Mouse (Mus musculus) erythroblast, embryonic 14.5 days (primary cell): ENCODE results near the gene Olfr665.
"Not testable (repeated sequence)": the region's sequence is repeated elsewhere in the genome, so short reads cannot be mapped to it uniquely, and the experiment has no call there.

ENCODE experiments used
- GATA1 ChIP-seq: IDR thresholded peaks from 2 replicates; pipeline ENCODE4 v1.6.1; 2012; ENCODE audit warnings: low read length, inconsistent platforms, mixed read lengths
- TAL1 ChIP-seq: IDR thresholded peaks from 3 replicates; pipeline ENCODE4 v1.6.1; 2012; ENCODE audit warnings: low read length, inconsistent platforms, mixed read lengths

DNA sequence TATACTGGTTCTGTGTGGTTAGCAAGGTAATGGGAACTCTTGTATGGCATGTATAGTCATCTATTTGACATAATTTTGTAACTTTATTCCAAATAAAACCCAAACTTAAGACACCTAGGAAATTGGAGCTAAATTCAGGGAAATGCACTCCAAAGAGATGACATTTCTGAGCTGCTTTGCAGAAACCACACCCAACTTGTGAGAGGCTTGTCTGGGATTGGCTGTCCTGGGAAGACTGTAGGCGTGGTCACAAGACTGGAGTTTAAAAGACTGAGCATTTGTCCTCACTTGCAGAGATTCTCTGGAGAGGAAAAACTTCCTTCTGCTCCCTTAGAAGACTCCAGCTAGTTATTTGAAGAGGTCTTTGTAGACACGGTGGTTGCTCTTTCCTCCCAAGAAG lies 21.1 kb upstream of the Olfr665 start, which contains the start of gene Usp17la:
- TF ChIP-seq GATA1, TAL1: not testable (repeated sequence)
